Mouse (Mus musculus): ENCODE measurements at regions not wholly inside any gene's neighbourhood (a gene's known extent, or its start where the extent isn't known, plus 50 kb on each side); places are given as distances from the start of the nearest gene placed in this dataset.
A peak's percentile ranks its signal among the peaks of the same experiment; 100 is the strongest.

DNA sequence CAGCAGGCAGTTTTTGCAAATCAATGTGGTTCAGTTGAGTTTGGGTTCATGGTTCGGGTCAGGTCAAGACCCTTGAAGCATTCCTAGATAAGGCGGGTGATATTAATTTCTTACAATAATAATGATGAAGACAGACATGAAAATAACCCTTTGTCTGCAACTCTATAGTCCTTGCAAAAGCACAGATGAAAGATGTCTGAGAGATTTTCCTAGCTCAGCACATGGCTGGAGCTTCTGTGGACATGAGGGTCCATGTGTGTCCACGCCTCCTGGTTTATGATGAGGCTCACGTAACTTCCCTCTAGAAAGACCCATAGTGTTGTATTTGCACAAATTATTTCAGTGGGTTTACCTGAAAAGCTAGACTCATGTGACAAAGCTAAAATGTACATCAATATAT is 168.8 kb downstream of the Sox11 start:
- Histone ChIP-seq H3K4me3 (no peak overlapping the region), H3K27ac (no peak overlapping the region), H3K36me3 (no peaks in the 10 kb centered on the region), H3K4me1 (replicated peaks) (peaks cover 4% of the 10 kb centered on the region), H3K27me3 (ENCODE audit: insufficient read depth, poor library complexity, severe bottlenecking) (no peaks in the 10 kb centered on the region), H3K9me3 (peaks cover 5% of the 10 kb centered on the region)
- WGBS: 78% methylated on average over 4 of the region's 4 CpGs
- no peak for DNase-seq (ENCODE audit: low spot score)

- H3K4me1 ChIP-seq (replicated peaks): peaks cover 4% of the 10 kb centered on the region
- H3K4me3 ChIP-seq: no peak overlapping the region
- H3K36me3 ChIP-seq: no peaks in the 10 kb centered on the region
- DNase-seq (ENCODE audit: low spot score): no peak
- 55% methylated on average over 4 of the region's 4 CpGs for WGBS
- no peak overlapping the region for H3K27ac ChIP-seq
- no peaks in the 10 kb centered on the region for H3K27me3 ChIP-seq (ENCODE audit: insufficient read depth, poor library complexity, severe bottlenecking)
- peaks cover 5% of the 10 kb centered on the region for H3K9me3 ChIP-seq
Observed at GRCm38 (mm10) chr12:27173151-27173550, 169.2 kb downstream of the Sox11 start.

DNA sequence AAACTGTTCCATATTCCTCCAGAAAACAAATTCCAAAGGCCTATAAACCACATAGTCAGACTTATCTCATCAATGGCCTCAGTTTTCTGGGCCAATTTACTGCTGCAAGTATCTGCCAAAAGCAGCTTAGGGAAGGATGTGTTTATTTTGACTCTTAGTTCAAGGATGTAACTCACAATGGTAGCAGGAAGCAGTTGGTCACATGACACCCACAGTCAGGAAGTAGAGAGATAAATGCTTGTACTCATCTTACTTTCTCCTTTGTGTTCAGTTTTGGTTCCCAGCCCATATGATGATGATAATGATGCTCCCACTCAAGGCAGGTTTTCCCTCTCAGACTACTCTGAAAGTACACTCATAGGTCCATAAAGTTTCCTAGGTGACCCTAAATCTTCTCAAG is 170.8 kb downstream of the Sox11 start:
- Histone ChIP-seq H3K27me3 (ENCODE audit: insufficient read depth, poor library complexity, severe bottlenecking) (no peaks in the 10 kb centered on the region), H3K4me3 (no peak overlapping the region), H3K9me3 (no peaks in the 10 kb centered on the region), H3K27ac (no peak overlapping the region), H3K36me3 (no peaks in the 10 kb centered on the region), H3K4me1 (replicated peaks) (peaks cover 4% of the 10 kb centered on the region)
- DNase-seq (ENCODE audit: low spot score): no peak

- WGBS: 91% methylated on average over 4 of the region's 4 CpGs
- no peaks in the 10 kb centered on the region for H3K9me3 ChIP-seq
- 0 out of 2 replicates have a peak overlapping the region, but pooled peaks have one; percentile 35 for H3K27ac ChIP-seq
- DNase-seq (ENCODE audit: low spot score): no peak
- no peaks in the 10 kb centered on the region for H3K36me3 ChIP-seq
- H3K4me3 ChIP-seq: no peak overlapping the region
- no peaks in the 10 kb centered on the region for H3K27me3 ChIP-seq (ENCODE audit: insufficient read depth, poor library complexity, severe bottlenecking)
- peaks cover 10% of the 10 kb centered on the region for H3K4me1 ChIP-seq (replicated peaks)
Observed at GRCm38 (mm10) chr12:27164920-27165504, 177.4 kb downstream of the Sox11 start.

DNA sequence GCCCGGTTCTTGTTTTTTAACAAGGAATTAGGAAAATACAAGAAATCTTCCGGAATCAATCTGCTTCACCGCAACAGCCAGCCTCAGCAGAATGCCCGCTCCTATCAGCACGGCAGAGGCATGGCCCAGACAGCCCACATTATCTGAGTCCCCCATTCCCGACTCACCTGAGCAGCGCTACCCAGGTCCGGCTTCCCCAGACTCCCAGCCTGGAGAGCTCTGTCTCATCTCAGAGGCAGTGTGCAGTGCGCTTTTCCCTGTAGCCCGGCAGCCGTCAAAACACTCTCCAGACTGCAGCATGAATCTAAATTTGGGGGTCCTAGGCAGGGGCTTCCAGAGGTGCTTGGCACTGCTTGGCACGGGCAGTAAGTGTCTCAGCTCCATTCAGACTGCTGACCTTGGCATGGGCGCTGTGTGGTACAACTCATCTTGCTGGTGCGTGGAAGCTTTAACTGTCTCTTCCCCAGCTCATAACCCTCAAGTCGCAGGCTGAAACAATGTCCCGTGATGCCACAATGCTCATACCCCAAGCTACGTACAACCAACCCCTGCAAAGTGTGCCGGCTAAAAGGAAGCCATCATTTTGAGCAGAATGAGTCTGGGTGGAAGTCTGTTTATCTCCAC is 182.2 kb downstream of the Sox11 start:
- 85% methylated on average over 18 of the region's 18 CpGs for WGBS
- H3K27ac ChIP-seq: peak overlapping the region; percentile 66
- H3K4me1 ChIP-seq (replicated peaks): peaks cover 39% of the 10 kb centered on the region
- H3K9me3 ChIP-seq: no peaks in the 10 kb centered on the region
- no peaks in the 10 kb centered on the region for H3K27me3 ChIP-seq (ENCODE audit: insufficient read depth, poor library complexity, severe bottlenecking)
- no peaks in the 10 kb centered on the region for H3K36me3 ChIP-seq
- no peak overlapping the region for H3K4me3 ChIP-seq
- DNase-seq (ENCODE audit: low spot score): no peak

DNA sequence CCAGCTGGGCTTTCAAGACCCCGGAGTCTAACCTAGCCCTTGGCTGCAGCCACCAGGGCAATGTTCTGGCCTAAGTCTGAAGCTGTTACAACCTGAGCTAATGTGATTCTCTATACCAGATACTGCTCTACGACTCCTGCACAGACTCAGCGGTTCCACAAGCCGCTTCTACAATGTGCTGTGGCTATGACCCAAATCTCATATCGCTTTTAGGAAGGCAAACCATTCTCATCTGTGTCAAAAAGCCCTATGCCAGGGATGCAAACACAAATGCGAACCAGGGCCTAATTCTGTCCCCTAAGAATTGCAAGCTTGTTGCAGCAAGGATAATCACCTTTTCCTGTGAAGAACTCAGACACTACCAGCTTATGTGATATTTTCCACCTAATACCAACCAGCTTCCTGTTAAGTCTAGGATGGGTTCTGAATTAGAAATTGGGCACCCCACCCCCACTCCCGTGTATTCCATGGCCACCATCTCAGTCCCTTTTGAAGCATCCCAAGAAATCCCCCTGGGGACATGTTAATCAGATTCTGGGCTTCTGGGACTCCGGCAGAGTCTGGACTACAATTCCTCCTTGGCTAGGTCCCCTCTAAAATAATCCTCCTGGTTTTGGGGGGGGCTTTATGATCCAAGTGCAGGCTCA is 182.8 kb downstream of the Sox11 start:
- H3K4me1 ChIP-seq (replicated peaks): peaks cover 45% of the 10 kb centered on the region

DNA sequence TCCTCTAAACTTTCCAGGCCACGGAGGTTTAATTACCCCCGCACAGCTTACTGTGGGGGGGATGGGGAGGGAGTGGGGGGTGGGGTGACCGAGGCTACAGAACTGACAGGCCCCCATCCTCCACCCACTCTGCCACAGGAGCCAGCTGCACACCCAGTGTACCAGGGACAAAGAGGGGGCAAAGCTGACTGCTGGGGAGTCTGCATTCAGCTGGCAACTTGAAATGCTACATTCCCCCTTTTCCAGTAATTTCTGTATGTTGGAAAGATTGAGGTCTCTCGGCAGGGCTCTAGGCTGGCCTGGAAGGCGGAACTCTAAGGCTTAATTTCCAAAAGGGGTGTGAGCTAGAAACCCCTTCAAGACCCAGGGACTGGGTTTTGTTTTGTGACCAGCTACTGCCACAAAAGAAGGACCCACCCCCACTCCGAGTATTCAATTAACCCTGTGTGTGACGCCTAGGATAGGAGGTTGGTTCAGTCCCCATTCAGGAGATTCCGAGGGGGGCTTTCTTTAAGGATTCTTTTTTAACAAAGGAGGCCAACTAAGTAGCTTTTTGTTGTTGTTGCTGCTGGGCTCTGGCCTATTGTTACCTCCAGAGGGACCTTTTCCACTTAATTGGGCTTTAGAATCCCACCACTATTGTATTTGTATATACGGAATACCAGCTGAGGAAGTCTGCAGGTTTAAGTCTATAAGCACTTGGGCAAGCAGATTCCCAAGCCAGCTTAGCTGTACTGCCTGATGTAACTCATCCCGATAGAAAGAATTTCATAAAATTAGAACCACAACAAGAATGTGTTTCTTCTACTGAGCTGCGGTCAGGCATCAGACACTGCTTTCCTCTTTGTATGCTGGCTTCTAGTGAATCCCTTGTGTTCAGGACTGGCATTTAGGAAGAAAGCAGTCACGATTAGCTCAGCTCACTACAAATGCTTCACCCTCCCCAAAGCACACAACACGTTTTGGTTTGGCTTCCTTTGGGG is 191.2 kb downstream of the Sox11 start:
- H3K36me3 ChIP-seq: no peaks in the 10 kb centered on the region
- no peaks in the 10 kb centered on the region for H3K27me3 ChIP-seq (ENCODE audit: insufficient read depth, poor library complexity, severe bottlenecking)
- peak; percentile 81 for DNase-seq (ENCODE audit: low spot score)
- WGBS: 6% methylated on average over 13 of the region's 13 CpGs
- no peaks in the 10 kb centered on the region for H3K9me3 ChIP-seq
- peak overlapping the region; percentile 90 for H3K27ac ChIP-seq
- peaks cover 63% of the 10 kb centered on the region for H3K4me1 ChIP-seq (replicated peaks)
- peak overlapping the region; percentile 29 for H3K4me3 ChIP-seq

More for the DNA sequence above, 182.8 kb downstream of the Sox11 start:
- WGBS: 80% methylated on average over 8 of the region's 8 CpGs
- DNase-seq (ENCODE audit: low spot score): no peak
- Histone ChIP-seq H3K36me3 (no peaks in the 10 kb centered on the region), H3K9me3 (no peaks in the 10 kb centered on the region), H3K27ac (peak overlapping the region; percentile 66), H3K27me3 (ENCODE audit: insufficient read depth, poor library complexity, severe bottlenecking) (no peaks in the 10 kb centered on the region), H3K4me3 (no peak overlapping the region)

- H3K27ac ChIP-seq: peak overlapping the region; percentile 31
- H3K4me3 ChIP-seq: no peak overlapping the region
- H3K36me3 ChIP-seq: no peaks in the 10 kb centered on the region
- no peaks in the 10 kb centered on the region for H3K9me3 ChIP-seq
- peaks cover 46% of the 10 kb centered on the region for H3K4me1 ChIP-seq (replicated peaks)
- DNase-seq (ENCODE audit: low spot score): no peak
- H3K27me3 ChIP-seq (ENCODE audit: insufficient read depth, poor library complexity, severe bottlenecking): no peaks in the 10 kb centered on the region
- WGBS: 83% methylated on average over 8 of the region's 8 CpGs
Observed at GRCm38 (mm10) chr12:27143310-27143709, 199.1 kb downstream of the Sox11 start.

- peak overlapping the region; percentile 96 for H3K27ac ChIP-seq
- H3K4me1 ChIP-seq (replicated peaks): peaks cover 76% of the 10 kb centered on the region
- WGBS: 14% methylated on average over 5 of the region's 5 CpGs
- no peaks in the 10 kb centered on the region for H3K27me3 ChIP-seq (ENCODE audit: insufficient read depth, poor library complexity, severe bottlenecking)
- H3K36me3 ChIP-seq: no peaks in the 10 kb centered on the region
- DNase-seq (ENCODE audit: low spot score): peak; percentile 88
- H3K4me3 ChIP-seq: peak overlapping the region; percentile 37
- no peaks in the 10 kb centered on the region for H3K9me3 ChIP-seq
Observed at GRCm38 (mm10) chr12:27140335-27140702, 202.1 kb downstream of the Sox11 start.

GRCm38 (mm10) chr12:27139683-27140334 is 202.6 kb downstream of the Sox11 start:
- Histone ChIP-seq H3K4me1 (replicated peaks) (peaks cover 79% of the 10 kb centered on the region), H3K9me3 (no peaks in the 10 kb centered on the region), H3K4me3 (peak overlapping the region; percentile 37)

GRCm38 (mm10) chr12:27138663-27139633 is 203.4 kb downstream of the Sox11 start:
- H3K4me3 ChIP-seq: peak overlapping the region; percentile 37
- peaks cover 86% of the 10 kb centered on the region for H3K4me1 ChIP-seq (replicated peaks)
- H3K9me3 ChIP-seq: no peaks in the 10 kb centered on the region
- DNase-seq (ENCODE audit: low spot score): peak; percentile 56
- 57% methylated on average over 13 of the region's 13 CpGs for WGBS
- H3K36me3 ChIP-seq: no peaks in the 10 kb centered on the region
- peak overlapping the region; percentile 96 for H3K27ac ChIP-seq
- H3K27me3 ChIP-seq (ENCODE audit: insufficient read depth, poor library complexity, severe bottlenecking): no peaks in the 10 kb centered on the region

More at GRCm38 (mm10) chr12:27139683-27140334, 202.6 kb downstream of the Sox11 start:
- Histone ChIP-seq H3K27me3 (ENCODE audit: insufficient read depth, poor library complexity, severe bottlenecking) (no peaks in the 10 kb centered on the region), H3K27ac (peak overlapping the region; percentile 96), H3K36me3 (no peaks in the 10 kb centered on the region)
- DNase-seq (ENCODE audit: low spot score): peak; percentile 83
- 17% methylated on average over 12 of the region's 13 CpGs for WGBS

All from hindbrain, embryonic 10.5 days (tissue).